Mouse (Mus musculus) thymus, adult 2 months (tissue): ENCODE results near the gene Evc2.

Source experiments
- CTCF ChIP-seq: fragments of 200-500 bp; IDR thresholded peaks from 2 replicates; pipeline ENCODE4 v1.5.1; 2012; ENCODE audit warnings: mild to moderate bottlenecking, control low read depth, low read length, moderate library complexity, borderline replicate concordance; ENCODE audit not compliant: control insufficient read depth, poor library complexity, insufficient read depth; ENCODE audit errors: extremely low read depth
- POLR2A ChIP-seq: fragments of 200-500 bp; IDR thresholded peaks from 2 replicates; pipeline ENCODE4 v1.6.1; 2012; ENCODE audit warnings: mild to moderate bottlenecking, low read length, control low read depth, moderate library complexity; ENCODE audit not compliant: control insufficient read depth, poor library complexity, insufficient read depth; ENCODE audit errors: extremely low read depth

DNA sequence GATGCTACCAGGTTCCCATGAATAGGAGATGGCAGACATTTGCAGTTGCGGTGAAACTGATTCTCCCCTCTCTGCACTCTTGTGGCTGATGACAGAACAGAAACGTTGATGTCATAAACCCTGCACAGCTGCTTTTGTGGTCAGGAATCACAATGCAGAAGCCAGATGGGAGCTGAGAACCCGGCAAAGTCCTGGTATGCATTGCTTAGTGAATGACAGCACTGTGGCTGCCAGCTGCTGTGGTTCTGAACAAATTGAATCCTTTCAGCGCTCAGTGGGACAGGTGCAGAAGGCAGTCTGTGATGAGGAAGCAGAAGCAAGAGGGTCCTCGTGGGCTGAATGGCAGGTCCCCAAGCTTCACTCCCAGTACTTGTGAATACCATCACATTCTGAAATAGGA is 130.7 kb downstream of the Evc2 start:
- TF ChIP-seq CTCF, result no peak
- no peak for TF ChIP-seq POLR2A
